In genomic region chr19:6853903-6854302, GRCm38 (mm10) we compare ENCODE assay signal across 21 mouse cellular contexts. TPM values are rescaled to one million over a fixed set of nuclear protein-coding genes. Genes with fewer than 3 reads are reported as not detected.
A peak's percentile ranks its signal among the peaks of the same experiment; 100 is the strongest.
DNase-seq lines count a peak whose midpoint lies in the region; ATAC-seq and TF ChIP-seq lines count a peak whose summit lies in the region.
"Had no signal": no experiment of that assay in that cellular context is flagged by ENCODE, and none has a peak within 500 bp of the region (broad histone marks: within the 10 kb centered on the region; RNA-seq: fewer than 3 reads in every experiment).

No protein-coding gene starts in this region.

- no peak overlapping the region for H3K9ac ChIP-seq in heart, postnatal 0 days (replicated peaks; ENCODE audit: low read depth, low read length)
- H3K9ac ChIP-seq in MEL (ENCODE audit: control insufficient read depth, low read depth, low read length, poor library complexity, severe bottlenecking): no peak overlapping the region
- H3K9ac ChIP-seq: forebrain, embryonic 15.5 days; hindbrain, embryonic 15.5 days; intestine, embryonic 15.5 days; limb, embryonic 12.5 days had no signal

- H3K9me3 ChIP-seq in heart, postnatal 0 days (replicated peaks; ENCODE audit: control insufficient read depth, low read length): no peaks in the 10 kb centered on the region
- no peaks in the 10 kb centered on the region for H3K9me3 ChIP-seq in MEL (replicated peaks; ENCODE audit: insufficient read depth, low read length)
- H3K9me3 ChIP-seq: forebrain, embryonic 15.5 days; hindbrain, embryonic 15.5 days; intestine, embryonic 15.5 days; limb, embryonic 12.5 days had no signal

- no peaks in the 10 kb centered on the region for H3K36me3 ChIP-seq in heart, postnatal 0 days (replicated peaks; ENCODE audit: control insufficient read depth, insufficient read depth, low read length)
- H3K36me3 ChIP-seq in MEL (ENCODE audit: control insufficient read depth in 1 of 2, insufficient read depth in 2 of 2, low read length in 2 of 2): peaks cover 3 to 4% of the 10 kb centered on the region in 2 experiments; a peak in 2 of 4 replicates
- H3K36me3 ChIP-seq: forebrain, embryonic 15.5 days; hindbrain, embryonic 15.5 days; intestine, embryonic 15.5 days; limb, embryonic 12.5 days had no signal

- intact Hi-C loops in heart, postnatal 25 days (cut with DNase I): no loop called here
- intact Hi-C loops in left cerebral cortex, adult 2 months (cut with DNase I): no loop called here

- peaks cover 26% of the 10 kb centered on the region for H3K27me3 ChIP-seq in heart, postnatal 0 days (ENCODE audit: control insufficient read depth, insufficient read depth, low read length)
- H3K27me3 ChIP-seq in MEL (ENCODE audit: control insufficient read depth in 1 of 2, insufficient read depth in 2 of 2, low read length in 2 of 2): no peaks in the 10 kb centered on the region

- 72% methylated on average over 8 of the region's 8 CpGs for WGBS in heart, postnatal 0 days

- no peak for TF ChIP-seq POLR2A in MEL (IDR thresholded peaks at IDR 0.05; ENCODE audit: control insufficient read depth in 1 of 2, insufficient read depth in 1 of 2, low read depth in 1 of 2, low read length in 2 of 2, poor library complexity in 1 of 2)
- TF ChIP-seq POLR2A in cortical plate, adult 2 months (IDR thresholded peaks at IDR 0.05; ENCODE audit: extremely low read depth, insufficient read depth, low read length): no peak

- no peak overlapping the region for H3K4me2 ChIP-seq in heart, postnatal 0 days (ENCODE audit: low read depth, low read length)
- H3K4me2 ChIP-seq: forebrain, embryonic 15.5 days; intestine, embryonic 15.5 days; limb, embryonic 12.5 days; midbrain, embryonic 11.5 days had no signal

- H3K4me3 ChIP-seq in heart, postnatal 0 days (ENCODE audit: low read depth, low read length): no peak overlapping the region
- H3K4me3 ChIP-seq in left cerebral cortex, adult 2 months: no peak overlapping the region
- H3K4me3 ChIP-seq in MEL (ENCODE audit: control insufficient read depth in 1 of 2, insufficient read depth in 1 of 2, low read depth in 2 of 2, low read length in 2 of 2): no peak overlapping the region
- H3K4me3 ChIP-seq in cortical plate, adult 2 months (ENCODE audit: insufficient read depth, low read length): no peak overlapping the region
- H3K4me3 ChIP-seq: forebrain, embryonic 15.5 days; hindbrain, embryonic 15.5 days; intestine, embryonic 15.5 days; limb, embryonic 12.5 days had no signal

- 0 out of 2 replicates have a peak, but pooled peaks have one; percentile 0 for TF ChIP-seq RAD21 in MEL (IDR thresholded peaks at IDR 0.05; ENCODE audit: low read depth, low read length)

- 0 out of 2 replicates have a peak, but pooled peaks cover 12% of the 10 kb centered on the region for H3K4me1 ChIP-seq in heart, postnatal 0 days (ENCODE audit: control insufficient read depth, insufficient read depth)
- peaks cover 0 to 4% of the 10 kb centered on the region in 2 experiments; a peak in 1 of 4 replicates for H3K4me1 ChIP-seq in MEL (ENCODE audit: control insufficient read depth in 1 of 2, insufficient read depth in 2 of 2, low read length in 2 of 2)
- no peaks in the 10 kb centered on the region for H3K4me1 ChIP-seq in cortical plate, adult 2 months (ENCODE audit: control insufficient read depth, insufficient read depth, low read length)

- DNase-seq in heart, postnatal 0 days (ENCODE audit: low spot score): no peak
- no peak for DNase-seq in heart, postnatal 25 days (ENCODE audit: low spot score)
- DNase-seq in left cerebral cortex, adult 2 months (ENCODE audit: extremely low spot score in 1 of 2, low spot score in 2 of 2): no peak
- DNase-seq in left cerebral cortex, adult 8-10 months (ENCODE audit: low spot score in 2 of 2): no peak
- no peak for DNase-seq in MEL (ENCODE audit: low read depth, low spot score)
- no peak for DNase-seq in spleen, postnatal 14 days (ENCODE audit: low spot score in 2 of 2)
- DNase-seq: adrenal gland, postnatal 14 days; cerebellum, adult 9-11 months; gastrocnemius, postnatal 14 days; heart, postnatal 4 days; kidney, postnatal 10 days; lung, postnatal 10 days; right cerebral cortex, adult 18-20 months; right cerebral cortex, postnatal 4 days had no signal

- no peak for TF ChIP-seq EP300 in heart, postnatal 0 days (IDR thresholded peaks at IDR 0.05; ENCODE audit: low read depth)
- TF ChIP-seq EP300 in MEL (IDR thresholded peaks at IDR 0.05; ENCODE audit: low read depth in 1 of 2, low read length in 2 of 2): no peak

- peak; percentile 17; the same call in 1 of the 2 replicates for TF ChIP-seq CTCF in heart, postnatal 0 days (IDR thresholded peaks at IDR 0.05; ENCODE audit: low read depth)
- TF ChIP-seq CTCF in left cerebral cortex, adult 2 months (IDR thresholded peaks at IDR 0.05): peak; percentile 33
- TF ChIP-seq CTCF in MEL (IDR thresholded peaks at IDR 0.05 in 2 of 3, conservative IDR thresholded peaks at IDR 0.05 in 1 of 3; ENCODE audit: control insufficient read depth in 1 of 3, insufficient read depth in 1 of 3, low read depth in 2 of 3, low read length in 3 of 3, poor library complexity in 1 of 3, severe bottlenecking in 1 of 3): peak in 1 of 3 experiments; percentile 5; a peak in 1 of 6 replicates
- TF ChIP-seq CTCF in cortical plate, adult 2 months (IDR thresholded peaks at IDR 0.05; ENCODE audit: extremely low read depth, insufficient read depth, low read length): 0 out of 2 replicates have a peak, but pooled peaks have one; percentile 13

- ATAC-seq in heart, postnatal 0 days (ENCODE audit: insufficient read depth, low read depth): no peak
- ATAC-seq: forebrain, embryonic 15.5 days; intestine, embryonic 15.5 days had no signal

- H3K79me2 ChIP-seq in MEL (ENCODE audit: control insufficient read depth, insufficient read depth, low read length, poor library complexity): peaks cover 9% of the 10 kb centered on the region

- no peak overlapping the region for H3K27ac ChIP-seq in heart, postnatal 0 days (ENCODE audit: low read depth)
- H3K27ac ChIP-seq in left cerebral cortex, adult 2 months: no peak overlapping the region
- H3K27ac ChIP-seq in MEL (ENCODE audit: control insufficient read depth, low read depth, low read length): no peak overlapping the region
- H3K27ac ChIP-seq in cortical plate, adult 2 months (ENCODE audit: insufficient read depth, low read length): no peak overlapping the region
- H3K27ac ChIP-seq: forebrain, embryonic 15.5 days; hindbrain, embryonic 15.5 days; intestine, embryonic 15.5 days; limb, embryonic 12.5 days; stomach, postnatal 0 days had no signal

TF ChIP-seq in MEL, 35 proteins besides CTCF, POLR2A, EP300 and RAD21 (continues in another document):
- TF ChIP-seq JUND (IDR thresholded peaks at IDR 0.05; ENCODE audit: low read depth, low read length) (no peak), MEF2A (IDR thresholded peaks at IDR 0.05; ENCODE audit: extremely low read depth, insufficient replicate concordance, low read depth, low read length, poor library complexity, severe bottlenecking) (no peak), ELF1 (IDR thresholded peaks at IDR 0.05; ENCODE audit: low read depth, low read length) (no peak), NELFE (IDR thresholded peaks at IDR 0.05; ENCODE audit: low read depth, low read length) (no peak), CHD1 (IDR thresholded peaks at IDR 0.05; ENCODE audit: low read depth, low read length) (no peak), ZNF384 (IDR thresholded peaks at IDR 0.05; ENCODE audit: low read depth, low read length) (no peak)

RNA-seq across cellular contexts. Expression of gene Ccdc88b, which starts 4.1 kb away (rescaled TPM):
- total RNA-seq in heart, postnatal 0 days (2014; rRNA removed; ENCODE audit: low replicate concordance): 0.11 and 2.7 TPM in 2 replicates
- polyA plus RNA-seq in heart, postnatal 0 days (2015; fragmentation: Nextera tagmentation; extraction: Ambion mirVana): 0.08 and 0.36 TPM in 2 replicates
- total RNA-seq in heart, postnatal 25 days (2021): under 1 TPM; 0.55 to 0.73 TPM
- 1 to 10 TPM; 2.5 to 3.5 TPM for total RNA-seq in left cerebral cortex, adult 2 months (2021)
- total RNA-seq in left cerebral cortex, adult 8-10 months (2022): 1 to 10 TPM; 4.6 to 6.3 (median 5.8) TPM
- total RNA-seq in MEL (2012; rRNA removed): 32.4 and 38.7 TPM in 2 replicates
- 10 to 100 TPM in 1 of 2 experiments, not detected in 1; 59.8 TPM for polyA plus RNA-seq in MEL (2012; ENCODE audit: insufficient read depth in 1 of 2, insufficient read length in 2 of 2, low read depth in 1 of 2, low replicate concordance in 2 of 2, missing spikeins in 1 of 2)
- polyA plus RNA-seq in cortical plate, adult 2 months (2012; rRNA removed): 1.9 and 4.0 TPM in 2 replicates

RNA-seq across cellular contexts. Expression of gene Rps6ka4, which starts 13.5 kb away (rescaled TPM):
- total RNA-seq in heart, postnatal 0 days (2014; rRNA removed; ENCODE audit: low replicate concordance): 16.6 and 30.3 TPM in 2 replicates
- 12.4 and 13.4 TPM in 2 replicates for polyA plus RNA-seq in heart, postnatal 0 days (2015; fragmentation: Nextera tagmentation; extraction: Ambion mirVana)
- total RNA-seq in heart, postnatal 25 days (2021): 10 to 100 TPM; 17.2 to 19.0 TPM
- total RNA-seq in left cerebral cortex, adult 2 months (2021): 10 to 100 TPM; 34.6 to 37.3 TPM
- total RNA-seq in left cerebral cortex, adult 8-10 months (2022): 10 to 100 TPM; 41.9 to 59.0 (median 49.0) TPM
- total RNA-seq in MEL (2012; rRNA removed): 4.7 and 4.9 TPM in 2 replicates
- polyA plus RNA-seq in MEL (2012; ENCODE audit: insufficient read depth in 1 of 2, insufficient read length in 2 of 2, low read depth in 1 of 2, low replicate concordance in 2 of 2, missing spikeins in 1 of 2): 1 to 10 TPM in 1 of 2 experiments, not detected in 1; 7.3 TPM
- polyA plus RNA-seq in cortical plate, adult 2 months (2012; rRNA removed): 39.3 and 39.9 TPM in 2 replicates

RNA-seq across cellular contexts. Expression of gene Trmt112, which starts 55.6 kb away (rescaled TPM):
- total RNA-seq in heart, postnatal 0 days (2014; rRNA removed; ENCODE audit: low replicate concordance): 61.8 and 61.9 TPM in 2 replicates
- polyA plus RNA-seq in heart, postnatal 0 days (2015; fragmentation: Nextera tagmentation; extraction: Ambion mirVana): 57.6 and 61.4 TPM in 2 replicates
- total RNA-seq in heart, postnatal 25 days (2021): 10 to 100 TPM; 29.2 to 32.6 TPM
- total RNA-seq in left cerebral cortex, adult 2 months (2021): 10 to 100 TPM; 40.0 to 43.4 TPM
- total RNA-seq in left cerebral cortex, adult 8-10 months (2022): 10 to 100 TPM; 35.0 to 55.2 (median 44.9) TPM
- total RNA-seq in MEL (2012; rRNA removed): 285 and 294 TPM in 2 replicates
- polyA plus RNA-seq in MEL (2012; ENCODE audit: insufficient read depth in 1 of 2, insufficient read length in 2 of 2, low read depth in 1 of 2, low replicate concordance in 2 of 2, missing spikeins in 1 of 2): 100 to 1,000 TPM in 1 of 2 experiments, not detected in 1; 319 TPM
- 95.8 and 96.5 TPM in 2 replicates for polyA plus RNA-seq in cortical plate, adult 2 months (2012; rRNA removed)

RNA-seq across cellular contexts. Expression of gene Prdx5, which starts 56.0 kb away (rescaled TPM):
- 215 and 344 TPM in 2 replicates for total RNA-seq in heart, postnatal 0 days (2014; rRNA removed; ENCODE audit: low replicate concordance)
- polyA plus RNA-seq in heart, postnatal 0 days (2015; fragmentation: Nextera tagmentation; extraction: Ambion mirVana): 623 and 629 TPM in 2 replicates
- 100 to 1,000 TPM; 722 to 748 TPM for total RNA-seq in heart, postnatal 25 days (2021)
- 100 to 1,000 TPM; 315 to 354 TPM for total RNA-seq in left cerebral cortex, adult 2 months (2021)
- 100 to 1,000 TPM; 294 to 374 (median 338) TPM for total RNA-seq in left cerebral cortex, adult 8-10 months (2022)
- 127 and 130 TPM in 2 replicates for total RNA-seq in MEL (2012; rRNA removed)
- polyA plus RNA-seq in MEL (2012; ENCODE audit: insufficient read depth in 1 of 2, insufficient read length in 2 of 2, low read depth in 1 of 2, low replicate concordance in 2 of 2, missing spikeins in 1 of 2): 100 to 1,000 TPM in 1 of 2 experiments, not detected in 1; 246 TPM
- 366 and 368 TPM in 2 replicates for polyA plus RNA-seq in cortical plate, adult 2 months (2012; rRNA removed)
